Mouse (Mus musculus): ENCODE results near the gene Tex2. TPM values are rescaled to one million over a fixed set of nuclear protein-coding genes. Genes with fewer than 3 reads are reported as not detected.

Gene Tex2
- polyA plus RNA-seq, 1 experiment from 2014 or later, result 14.2 TPM

DNA sequence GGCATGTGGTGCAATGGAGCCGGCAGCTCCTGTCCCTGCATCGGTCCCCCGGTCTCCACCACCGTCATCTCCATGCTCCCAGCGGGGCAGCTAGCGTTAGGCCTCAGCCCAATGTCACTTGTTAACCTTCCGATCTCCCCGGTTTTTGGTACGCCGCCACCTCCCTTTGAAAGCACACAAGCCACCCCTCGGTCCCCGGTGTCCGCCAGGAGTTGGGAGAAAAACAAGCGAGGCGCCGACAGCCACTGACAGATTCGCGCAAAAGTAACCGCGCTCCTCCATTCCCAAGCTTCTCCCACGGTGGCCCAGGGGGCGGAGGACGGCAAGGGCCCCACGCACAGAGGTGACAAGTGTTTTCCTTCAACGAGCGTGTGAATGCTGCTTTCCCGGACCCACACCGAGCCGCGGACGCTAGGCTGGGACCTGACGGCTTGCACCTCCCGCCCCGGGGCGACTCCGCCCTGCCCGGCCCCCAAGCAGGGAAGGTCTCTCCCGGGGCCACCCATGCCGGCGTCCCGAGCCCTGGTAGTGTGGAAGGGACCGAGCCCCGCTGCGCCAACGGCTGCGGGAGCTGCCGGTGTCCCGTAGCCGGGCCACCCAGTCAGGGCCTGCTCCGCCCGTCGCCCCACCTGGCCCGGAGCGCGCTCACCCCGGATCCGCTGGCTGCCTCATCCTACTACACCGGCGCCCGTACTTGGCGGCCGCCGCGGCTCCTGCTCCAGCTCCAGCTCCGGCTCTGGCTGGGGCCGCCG, 838 bp downstream of the Tex2 start:
- ATAC-seq (replicated peaks; ENCODE audit: extremely low read depth, insufficient read depth, low FRiP score), result peak; percentile 68
- peak overlapping the region; percentile 83 for H3K4me3 ChIP-seq (ENCODE audit: low read length)

DNA sequence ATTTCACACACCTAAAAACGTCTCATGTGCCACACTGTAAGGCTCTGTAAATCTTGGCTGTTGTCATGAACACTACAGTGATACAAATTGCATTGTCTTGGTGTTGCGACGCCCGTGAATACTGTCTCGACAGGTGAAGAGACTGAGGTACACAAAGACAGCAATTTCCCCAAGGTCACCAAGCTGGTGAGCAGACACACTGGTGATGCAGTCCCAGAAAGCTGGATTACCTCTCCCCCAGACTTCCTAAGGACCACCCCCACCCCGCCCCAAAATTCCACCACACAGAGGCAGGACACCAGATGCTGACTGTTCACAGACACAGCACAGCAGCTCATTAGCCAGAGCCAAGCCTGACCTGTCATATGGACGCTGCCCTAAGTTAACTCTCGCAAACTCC, 3.5 kb downstream of the Tex2 start:
- H3K9me3 ChIP-seq (replicated peaks; ENCODE audit: control insufficient read depth, low read length), result no peaks in the 10 kb centered on the region
- no peak overlapping the region for H3K9ac ChIP-seq (ENCODE audit: low read length)
- H3K36me3 ChIP-seq (ENCODE audit: control insufficient read depth, insufficient read depth), result peaks cover 1% of the 10 kb centered on the region
- no peak overlapping the region for H3K4me3 ChIP-seq (ENCODE audit: low read length)
- H3K4me2 ChIP-seq (ENCODE audit: low read depth, low read length), result no peak overlapping the region
- no peak for ATAC-seq (replicated peaks; ENCODE audit: extremely low read depth, insufficient read depth, low FRiP score)
- WGBS, result 60% methylated on average over 8 of the region's 8 CpGs
- peaks cover 29% of the 10 kb centered on the region for H3K4me1 ChIP-seq (ENCODE audit: control insufficient read depth, insufficient read depth, low read length)
- H3K27me3 ChIP-seq (ENCODE audit: control insufficient read depth, insufficient read depth, low read length), result no peaks in the 10 kb centered on the region
- H3K27ac ChIP-seq (ENCODE audit: low read length), result peak overlapping the region; percentile 5; the same call in 1 of the 2 replicates

More for the DNA sequence above, 838 bp downstream of the Tex2 start:
- H3K9me3 ChIP-seq (replicated peaks; ENCODE audit: control insufficient read depth, low read length), result no peaks in the 10 kb centered on the region
- H3K27ac ChIP-seq (ENCODE audit: low read length), result peak overlapping the region; percentile 92
- peak overlapping the region; percentile 83 for H3K4me2 ChIP-seq (ENCODE audit: low read depth, low read length)
- H3K4me1 ChIP-seq (ENCODE audit: control insufficient read depth, insufficient read depth, low read length), result peaks cover 29% of the 10 kb centered on the region
- H3K27me3 ChIP-seq (ENCODE audit: control insufficient read depth, insufficient read depth, low read length), result no peaks in the 10 kb centered on the region
- H3K9ac ChIP-seq (ENCODE audit: low read length), result peak overlapping the region; percentile 91
- H3K36me3 ChIP-seq (ENCODE audit: control insufficient read depth, insufficient read depth), result no peaks in the 10 kb centered on the region
- under 1% methylated on average over 64 of the region's 67 CpGs for WGBS

DNA sequence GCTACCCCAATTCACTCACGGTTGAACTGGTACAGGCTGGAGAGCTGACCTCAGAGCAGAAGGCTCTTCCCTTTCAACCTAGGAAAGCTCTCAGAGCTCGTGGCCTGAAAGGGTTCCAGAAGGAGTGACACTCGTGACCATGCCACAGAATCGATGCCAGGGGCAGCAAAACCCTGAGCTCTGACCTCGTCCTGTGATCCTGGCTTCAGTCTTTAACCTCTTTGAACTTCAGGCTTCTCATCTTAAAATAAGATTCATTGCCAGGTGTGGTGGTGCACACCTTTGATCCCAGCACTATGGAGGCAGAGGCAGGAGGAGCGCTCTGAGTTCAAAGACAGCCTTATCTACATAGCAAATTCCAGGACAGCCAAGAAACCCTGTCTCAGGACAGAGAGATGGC, 5.9 kb downstream of the Tex2 start:
- no peaks in the 10 kb centered on the region for H3K9me3 ChIP-seq (replicated peaks; ENCODE audit: control insufficient read depth, low read length)
- H3K36me3 ChIP-seq (ENCODE audit: control insufficient read depth, insufficient read depth), result peaks cover 5% of the 10 kb centered on the region
- H3K9ac ChIP-seq (ENCODE audit: low read length), result no peak overlapping the region
- no peak overlapping the region for H3K4me2 ChIP-seq (ENCODE audit: low read depth, low read length)
- H3K27me3 ChIP-seq (ENCODE audit: control insufficient read depth, insufficient read depth, low read length), result no peaks in the 10 kb centered on the region
- H3K4me3 ChIP-seq (ENCODE audit: low read length), result no peak overlapping the region
- ATAC-seq (replicated peaks; ENCODE audit: extremely low read depth, insufficient read depth, low FRiP score), result no peak
- no peak overlapping the region for H3K27ac ChIP-seq (ENCODE audit: low read length)
- WGBS, result 70% methylated on average over 6 of the region's 6 CpGs
- peaks cover 19% of the 10 kb centered on the region for H3K4me1 ChIP-seq (ENCODE audit: control insufficient read depth, insufficient read depth, low read length)

DNA sequence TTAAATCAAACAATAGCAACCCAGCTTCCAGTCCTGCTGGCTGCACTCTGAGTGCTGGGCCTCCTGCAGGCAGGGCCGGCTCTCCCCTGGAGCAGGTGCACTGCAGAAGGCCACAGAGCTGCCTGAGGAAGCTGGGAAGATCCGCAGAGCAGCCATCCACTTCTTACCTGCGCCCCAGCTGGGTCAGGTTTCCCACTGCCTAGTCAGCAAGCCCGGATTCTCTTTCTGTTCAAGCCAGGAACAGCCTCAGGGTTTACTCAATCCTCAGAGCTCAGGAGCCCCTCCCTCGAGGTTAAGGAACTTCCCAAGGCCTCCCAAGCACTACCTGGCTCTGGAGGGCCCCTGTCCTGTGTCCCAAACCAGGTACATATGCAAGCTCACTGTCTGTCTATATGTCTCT, 7.2 kb downstream of the Tex2 start:
- Histone ChIP-seq H3K9me3 (replicated peaks; ENCODE audit: control insufficient read depth, low read length) (no peaks in the 10 kb centered on the region), H3K27me3 (ENCODE audit: control insufficient read depth, insufficient read depth, low read length) (no peaks in the 10 kb centered on the region), H3K4me3 (ENCODE audit: low read length) (no peak overlapping the region), H3K9ac (ENCODE audit: low read length) (no peak overlapping the region), H3K4me1 (ENCODE audit: control insufficient read depth, insufficient read depth, low read length) (peaks cover 11% of the 10 kb centered on the region), H3K27ac (ENCODE audit: low read length) (no peak overlapping the region), H3K4me2 (ENCODE audit: low read depth, low read length) (no peak overlapping the region), H3K36me3 (ENCODE audit: control insufficient read depth, insufficient read depth) (peaks cover 5% of the 10 kb centered on the region)
- ATAC-seq (replicated peaks; ENCODE audit: extremely low read depth, insufficient read depth, low FRiP score), result no peak
- WGBS, result 50% methylated on average over 5 of the region's 5 CpGs

DNA sequence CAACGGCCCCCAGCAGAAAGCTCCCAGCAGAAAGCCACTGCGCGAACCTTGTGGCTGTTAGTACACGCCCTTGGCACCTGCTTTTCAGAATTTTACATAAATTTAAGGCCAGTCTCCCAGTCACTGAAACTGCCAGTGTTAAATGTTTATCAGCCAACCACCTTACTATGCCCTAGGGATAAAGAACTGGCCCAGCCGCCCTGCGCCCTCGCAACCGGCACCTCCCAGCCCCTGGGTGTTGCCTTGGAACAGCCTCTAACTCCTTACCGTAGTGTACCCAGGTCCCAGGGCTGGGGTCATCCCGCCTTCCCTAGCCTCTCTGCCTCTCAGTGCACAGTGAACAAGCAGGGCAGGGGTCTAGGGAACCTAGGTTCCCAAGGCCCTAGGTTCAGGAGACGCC, 10.0 kb downstream of the Tex2 start:
- Histone ChIP-seq H3K36me3 (ENCODE audit: control insufficient read depth, insufficient read depth) (peaks cover 5% of the 10 kb centered on the region), H3K27ac (ENCODE audit: low read length) (no peak overlapping the region), H3K9ac (ENCODE audit: low read length) (no peak overlapping the region), H3K9me3 (replicated peaks; ENCODE audit: control insufficient read depth, low read length) (no peaks in the 10 kb centered on the region), H3K4me2 (ENCODE audit: low read depth, low read length) (no peak overlapping the region), H3K4me3 (ENCODE audit: low read length) (no peak overlapping the region), H3K4me1 (ENCODE audit: control insufficient read depth, insufficient read depth, low read length) (no peaks in the 10 kb centered on the region; the same call in 1 of the 2 replicates), H3K27me3 (ENCODE audit: control insufficient read depth, insufficient read depth, low read length) (no peaks in the 10 kb centered on the region)
- WGBS, result 90% methylated on average over 11 of the region's 11 CpGs
- no peak for ATAC-seq (replicated peaks; ENCODE audit: extremely low read depth, insufficient read depth, low FRiP score)

DNA sequence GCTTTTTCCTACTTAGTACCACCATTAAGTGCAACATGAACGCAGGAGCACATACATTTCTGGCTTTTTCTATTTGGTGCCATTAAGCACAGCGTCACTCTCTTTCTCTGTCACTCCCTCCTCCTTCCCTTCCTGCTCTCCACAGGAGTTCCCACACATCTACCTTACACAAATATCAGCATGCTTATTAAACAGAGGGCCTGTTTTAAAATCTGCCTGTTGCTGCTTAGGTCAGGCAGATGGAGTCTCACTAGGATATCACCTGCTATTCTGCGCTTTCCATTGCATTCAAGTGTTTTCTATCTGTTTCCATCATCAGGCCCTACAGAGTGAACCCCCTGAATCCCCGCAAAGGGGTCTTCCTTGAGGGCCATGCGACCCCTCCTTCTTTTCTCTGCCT, 13.1 kb downstream of the Tex2 start:
- H3K27me3 ChIP-seq (ENCODE audit: control insufficient read depth, insufficient read depth, low read length), result no peaks in the 10 kb centered on the region
- no peak for ATAC-seq (replicated peaks; ENCODE audit: extremely low read depth, insufficient read depth, low FRiP score)
- H3K27ac ChIP-seq (ENCODE audit: low read length), result no peak overlapping the region
- H3K4me2 ChIP-seq (ENCODE audit: low read depth, low read length), result no peak overlapping the region
- peaks cover 5% of the 10 kb centered on the region for H3K36me3 ChIP-seq (ENCODE audit: control insufficient read depth, insufficient read depth)
- H3K9me3 ChIP-seq (replicated peaks; ENCODE audit: control insufficient read depth, low read length), result no peaks in the 10 kb centered on the region
- no peaks in the 10 kb centered on the region; the same call in 1 of the 2 replicates for H3K4me1 ChIP-seq (ENCODE audit: control insufficient read depth, insufficient read depth, low read length)
- no peak overlapping the region for H3K9ac ChIP-seq (ENCODE audit: low read length)
- 73% methylated on average over 5 of the region's 5 CpGs for whole genome bisulfite sequencing
- H3K4me3 ChIP-seq (ENCODE audit: low read length), result no peak overlapping the region

DNA sequence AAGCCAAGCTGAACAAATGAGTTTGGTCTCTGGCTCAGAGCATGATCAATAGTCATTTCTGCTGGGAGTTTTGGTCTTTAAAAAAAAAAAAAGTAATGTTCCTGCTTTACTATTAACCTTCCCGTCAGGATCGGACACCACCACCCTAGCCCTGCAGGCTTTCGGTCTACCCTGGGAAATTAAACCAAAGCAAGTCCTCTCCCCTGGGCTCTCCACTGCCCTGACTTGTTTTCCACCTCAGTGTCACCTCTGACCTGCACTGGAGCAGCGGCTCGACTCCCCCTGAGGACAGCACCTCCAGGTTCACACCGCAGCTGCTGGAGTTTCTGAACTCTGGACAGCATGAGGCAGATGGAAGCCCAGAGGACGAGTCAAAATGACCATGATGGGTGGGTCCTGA, 13.9 kb downstream of the Tex2 start:
- Histone ChIP-seq H3K27ac (ENCODE audit: low read length) (no peak overlapping the region), H3K9me3 (replicated peaks; ENCODE audit: control insufficient read depth, low read length) (no peaks in the 10 kb centered on the region), H3K4me2 (ENCODE audit: low read depth, low read length) (no peak overlapping the region), H3K36me3 (ENCODE audit: control insufficient read depth, insufficient read depth) (no peaks in the 10 kb centered on the region; the same call in 1 of the 2 replicates), H3K27me3 (ENCODE audit: control insufficient read depth, insufficient read depth, low read length) (no peaks in the 10 kb centered on the region), H3K9ac (ENCODE audit: low read length) (no peak overlapping the region), H3K4me3 (ENCODE audit: low read length) (no peak overlapping the region), H3K4me1 (ENCODE audit: control insufficient read depth, insufficient read depth, low read length) (no peaks in the 10 kb centered on the region; the same call in 1 of the 2 replicates)
- 79% methylated on average over 7 of the region's 7 CpGs for WGBS
- no peak for ATAC-seq (replicated peaks; ENCODE audit: extremely low read depth, insufficient read depth, low FRiP score)

DNA sequence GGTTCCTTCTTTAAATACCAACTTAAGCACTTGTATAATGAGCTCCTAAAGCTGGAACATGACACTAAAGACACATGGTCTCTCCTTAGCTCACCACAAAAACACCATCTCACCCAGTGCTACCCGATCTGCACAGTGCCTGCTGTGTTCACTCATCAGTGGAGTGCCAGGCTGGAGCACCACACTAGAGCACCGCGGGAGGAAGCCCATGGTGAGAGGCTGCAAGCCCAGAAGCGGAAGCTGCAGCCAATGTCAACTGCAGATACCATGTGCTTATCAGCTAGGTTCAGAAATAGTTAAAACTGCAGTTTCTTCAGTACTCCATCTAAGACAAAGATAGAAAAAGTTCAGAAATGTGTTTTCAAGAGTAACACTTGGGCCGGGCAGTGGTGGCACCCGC, 14.9 kb downstream of the Tex2 start:
- H3K4me2 ChIP-seq (ENCODE audit: low read depth, low read length), result no peak overlapping the region
- no peak for ATAC-seq (replicated peaks; ENCODE audit: extremely low read depth, insufficient read depth, low FRiP score)
- no peaks in the 10 kb centered on the region for H3K9me3 ChIP-seq (replicated peaks; ENCODE audit: control insufficient read depth, low read length)
- 54% methylated on average over 6 of the region's 6 CpGs for WGBS
- H3K27me3 ChIP-seq (ENCODE audit: control insufficient read depth, insufficient read depth, low read length), result no peaks in the 10 kb centered on the region
- H3K4me3 ChIP-seq (ENCODE audit: low read length), result no peak overlapping the region
- no peaks in the 10 kb centered on the region for H3K36me3 ChIP-seq (ENCODE audit: control insufficient read depth, insufficient read depth)
- H3K4me1 ChIP-seq (ENCODE audit: control insufficient read depth, insufficient read depth, low read length), result no peaks in the 10 kb centered on the region; the same call in 1 of the 2 replicates
- no peak overlapping the region for H3K9ac ChIP-seq (ENCODE audit: low read length)
- H3K27ac ChIP-seq (ENCODE audit: low read length), result no peak overlapping the region

DNA sequence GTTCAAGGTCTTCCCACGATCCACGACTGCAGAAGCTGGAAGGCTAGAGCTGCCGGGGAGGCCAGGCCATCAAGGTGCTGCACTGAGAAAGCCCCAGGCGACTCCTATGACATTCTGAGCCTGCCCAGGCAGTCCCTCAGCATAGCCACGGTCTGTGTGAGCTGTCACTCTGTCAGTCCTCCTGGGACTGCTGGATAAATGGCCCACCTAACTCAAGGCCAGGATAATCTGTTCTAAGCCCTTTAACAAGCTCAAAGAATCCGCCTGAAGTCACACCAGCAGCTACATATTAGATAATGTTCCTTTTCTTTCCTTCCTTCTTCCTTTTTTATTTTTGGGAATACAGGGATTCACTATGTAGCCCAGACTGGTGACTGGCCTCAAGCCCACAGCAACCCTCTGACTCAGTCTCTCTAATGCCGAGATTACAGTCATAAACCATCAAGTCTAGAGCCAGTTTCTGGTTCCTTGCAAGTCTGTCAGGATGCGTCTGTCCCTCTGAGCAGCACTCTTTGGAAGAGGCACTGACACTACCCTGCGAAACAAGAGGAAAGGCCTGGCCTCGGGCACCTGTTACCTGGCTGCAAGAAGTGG, 15.4 kb downstream of the Tex2 start:
- no peak overlapping the region for H3K4me3 ChIP-seq (ENCODE audit: low read length)
- no peaks in the 10 kb centered on the region for H3K9me3 ChIP-seq (replicated peaks; ENCODE audit: control insufficient read depth, low read length)
- WGBS, result 69% methylated on average over 10 of the region's 10 CpGs
- H3K4me1 ChIP-seq (ENCODE audit: control insufficient read depth, insufficient read depth, low read length), result no peaks in the 10 kb centered on the region; the same call in 1 of the 2 replicates
- no peak overlapping the region for H3K27ac ChIP-seq (ENCODE audit: low read length)
- 0 out of 2 replicates have a peak, but pooled peaks cover under 1% of the 10 kb centered on the region for H3K36me3 ChIP-seq (ENCODE audit: control insufficient read depth, insufficient read depth)
- ATAC-seq (replicated peaks; ENCODE audit: extremely low read depth, insufficient read depth, low FRiP score), result no peak; the same call in 1 of the 2 replicates
- H3K9ac ChIP-seq (ENCODE audit: low read length), result no peak overlapping the region
- H3K4me2 ChIP-seq (ENCODE audit: low read depth, low read length), result no peak overlapping the region
- no peaks in the 10 kb centered on the region for H3K27me3 ChIP-seq (ENCODE audit: control insufficient read depth, insufficient read depth, low read length)
